Mouse (Mus musculus): ENCODE results near the gene Astn2.

GRCm38 (mm10) chr4:65717899-65718298 lies 686.5 kb downstream of the Astn2 start:
- TF ChIP-seq CTCF (IDR thresholded peaks at IDR 0.05; ENCODE audit: control insufficient read depth, insufficient read depth, insufficient read length) (no peak), USF1 (IDR thresholded peaks at IDR 0.05; ENCODE audit: low read depth) (no peak), MAX (IDR thresholded peaks at IDR 0.05) (no peak), MYOG (IDR thresholded peaks at IDR 0.05; ENCODE audit: control insufficient read depth, extremely low read depth, insufficient read length) (no peak), CEBPB (IDR thresholded peaks at IDR 0.05; ENCODE audit: low read depth) (no peak), MYOD1 (IDR thresholded peaks at IDR 0.05; ENCODE audit: control insufficient read depth, insufficient read length, low read depth) (no peak), FOSL1 (IDR thresholded peaks at IDR 0.05; ENCODE audit: insufficient read depth, low read length, poor library complexity, severe bottlenecking) (no peak)
